Mouse (Mus musculus): ENCODE results near the gene Efna5. TPM values are rescaled to one million over a fixed set of nuclear protein-coding genes. Genes with fewer than 3 reads are reported as not detected.

The Efna5 gene
- polyA plus RNA-seq, 1 experiment = not detected

DNA sequence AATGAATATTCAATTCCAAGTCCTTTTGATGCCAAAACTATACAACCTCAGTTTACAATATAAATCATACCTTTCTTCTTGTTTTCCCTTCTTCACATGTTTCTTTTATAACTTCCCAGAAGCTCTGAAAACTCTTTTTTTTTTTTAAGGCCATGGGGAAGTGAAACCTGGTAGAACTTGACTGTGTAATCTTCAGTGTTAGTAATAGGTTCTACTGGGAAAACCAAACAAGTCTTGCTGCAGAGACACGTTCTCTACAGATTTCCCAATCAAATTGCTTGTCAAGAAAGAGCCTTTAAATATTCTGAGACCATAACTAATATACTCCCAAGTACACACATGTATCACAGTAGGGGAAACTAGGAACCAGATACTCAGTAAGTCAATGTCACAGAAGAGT lies 253.6 kb downstream of the Efna5 start:
- H3K36me3 ChIP-seq (replicated peaks; ENCODE audit: low read length) = no peaks in the 10 kb centered on the region
- TF ChIP-seq FLI1 (IDR thresholded peaks at IDR 0.05; ENCODE audit: low read length) (no peak), GATA1 (IDR thresholded peaks at IDR 0.05; ENCODE audit: borderline replicate concordance, low read length) (no peak)
- no peaks in the 10 kb centered on the region for H3K4me1 ChIP-seq
- no peak overlapping the region for H3K4me3 ChIP-seq (replicated peaks)
- peaks cover 8% of the 10 kb centered on the region; the same call in 1 of the 2 replicates for H3K9me3 ChIP-seq
- no peaks in the 10 kb centered on the region for H3K27me3 ChIP-seq (replicated peaks)

GRCm38 (mm10) chr17:62625646-62626020 lies 255.5 kb downstream of the Efna5 start:
- Histone ChIP-seq H3K36me3 (replicated peaks; ENCODE audit: low read length) (no peaks in the 10 kb centered on the region), H3K27me3 (replicated peaks) (no peaks in the 10 kb centered on the region), H3K4me1 (no peaks in the 10 kb centered on the region), H3K9me3 (peaks cover 3% of the 10 kb centered on the region; the same call in 1 of the 2 replicates), H3K4me3 (replicated peaks) (no peak overlapping the region)
- TF ChIP-seq FLI1 (IDR thresholded peaks at IDR 0.05; ENCODE audit: low read length) (no peak), GATA1 (IDR thresholded peaks at IDR 0.05; ENCODE audit: borderline replicate concordance, low read length) (no peak)

- peaks cover 3% of the 10 kb centered on the region; the same call in 1 of the 2 replicates for H3K9me3 ChIP-seq
- no peaks in the 10 kb centered on the region for H3K27me3 ChIP-seq (replicated peaks)
- H3K4me1 ChIP-seq = no peaks in the 10 kb centered on the region
- no peak overlapping the region for H3K4me3 ChIP-seq (replicated peaks)
- H3K36me3 ChIP-seq (replicated peaks; ENCODE audit: low read length) = no peaks in the 10 kb centered on the region
- TF ChIP-seq FLI1 (IDR thresholded peaks at IDR 0.05; ENCODE audit: low read length) (no peak), GATA1 (IDR thresholded peaks at IDR 0.05; ENCODE audit: borderline replicate concordance, low read length) (no peak)
Observed at GRCm38 (mm10) chr17:62624804-62625645, 256.1 kb downstream of the Efna5 start.

GRCm38 (mm10) chr17:62623224-62623623 lies 257.9 kb downstream of the Efna5 start:
- Histone ChIP-seq H3K36me3 (replicated peaks; ENCODE audit: low read length) (no peaks in the 10 kb centered on the region), H3K4me3 (replicated peaks) (no peak overlapping the region), H3K4me1 (no peaks in the 10 kb centered on the region), H3K27me3 (replicated peaks) (no peaks in the 10 kb centered on the region), H3K9me3 (peaks cover 8% of the 10 kb centered on the region)
- TF ChIP-seq GATA1 (IDR thresholded peaks at IDR 0.05; ENCODE audit: borderline replicate concordance, low read length) (no peak), FLI1 (IDR thresholded peaks at IDR 0.05; ENCODE audit: low read length) (no peak)

- no peaks in the 10 kb centered on the region for H3K4me1 ChIP-seq
- H3K4me3 ChIP-seq (replicated peaks) = no peak overlapping the region
- no peaks in the 10 kb centered on the region for H3K27me3 ChIP-seq (replicated peaks)
- H3K36me3 ChIP-seq (replicated peaks; ENCODE audit: low read length) = no peaks in the 10 kb centered on the region
- no peak for TF ChIP-seq FLI1 (IDR thresholded peaks at IDR 0.05; ENCODE audit: low read length)
- no peak for TF ChIP-seq GATA1 (IDR thresholded peaks at IDR 0.05; ENCODE audit: borderline replicate concordance, low read length)
- H3K9me3 ChIP-seq = peaks cover 8% of the 10 kb centered on the region
Observed at GRCm38 (mm10) chr17:62622481-62622880, 258.6 kb downstream of the Efna5 start.

- TF ChIP-seq FLI1 (IDR thresholded peaks at IDR 0.05; ENCODE audit: low read length) = no peak
- no peak for TF ChIP-seq GATA1 (IDR thresholded peaks at IDR 0.05; ENCODE audit: borderline replicate concordance, low read length)
- H3K36me3 ChIP-seq (replicated peaks; ENCODE audit: low read length) = no peaks in the 10 kb centered on the region
Observed at GRCm38 (mm10) chr17:62615159-62615558, 266.0 kb downstream of the Efna5 start.

GRCm38 (mm10) chr17:62614708-62615107 lies 266.4 kb downstream of the Efna5 start:
- H3K27me3 ChIP-seq (replicated peaks) = no peaks in the 10 kb centered on the region
- no peaks in the 10 kb centered on the region for H3K36me3 ChIP-seq (replicated peaks; ENCODE audit: low read length)
- no peak overlapping the region for H3K4me3 ChIP-seq (replicated peaks)
- no peaks in the 10 kb centered on the region for H3K4me1 ChIP-seq
- peaks cover 25% of the 10 kb centered on the region for H3K9me3 ChIP-seq
- no peak for TF ChIP-seq GATA1 (IDR thresholded peaks at IDR 0.05; ENCODE audit: borderline replicate concordance, low read length)
- TF ChIP-seq FLI1 (IDR thresholded peaks at IDR 0.05; ENCODE audit: low read length) = no peak

More at GRCm38 (mm10) chr17:62615159-62615558, 266.0 kb downstream of the Efna5 start:
- Histone ChIP-seq H3K9me3 (peaks cover 25% of the 10 kb centered on the region), H3K27me3 (replicated peaks) (no peaks in the 10 kb centered on the region), H3K4me1 (no peaks in the 10 kb centered on the region), H3K4me3 (replicated peaks) (no peak overlapping the region)

- Histone ChIP-seq H3K27me3 (replicated peaks) (no peaks in the 10 kb centered on the region), H3K9me3 (peaks cover 26% of the 10 kb centered on the region), H3K4me3 (replicated peaks) (no peak overlapping the region), H3K4me1 (no peaks in the 10 kb centered on the region), H3K36me3 (replicated peaks; ENCODE audit: low read length) (no peaks in the 10 kb centered on the region)
- no peak for TF ChIP-seq GATA1 (IDR thresholded peaks at IDR 0.05; ENCODE audit: borderline replicate concordance, low read length)
- TF ChIP-seq FLI1 (IDR thresholded peaks at IDR 0.05; ENCODE audit: low read length) = no peak
Observed at GRCm38 (mm10) chr17:62614237-62614636, 266.9 kb downstream of the Efna5 start.

DNA sequence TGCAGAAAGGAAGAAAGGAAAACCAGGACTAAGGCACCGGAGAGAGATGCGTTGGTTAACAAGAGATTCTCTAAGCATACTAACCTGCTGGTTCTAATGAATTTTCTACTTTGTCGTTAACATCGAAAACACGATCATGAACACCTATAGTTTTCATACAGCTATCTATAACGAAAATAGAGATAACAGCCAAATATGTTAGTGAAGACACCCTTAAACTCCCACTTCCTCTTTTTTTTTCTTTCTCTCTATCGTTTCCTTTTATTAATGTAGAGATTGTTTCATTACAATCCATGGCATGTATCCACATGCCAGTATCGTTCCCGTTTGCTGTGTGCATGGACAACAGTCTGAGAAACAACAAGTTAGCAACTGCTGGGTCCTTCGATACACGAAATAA lies 267.9 kb downstream of the Efna5 start:
- no peak for TF ChIP-seq FLI1 (IDR thresholded peaks at IDR 0.05; ENCODE audit: low read length)
- TF ChIP-seq GATA1 (IDR thresholded peaks at IDR 0.05; ENCODE audit: borderline replicate concordance, low read length) = no peak
- Histone ChIP-seq H3K4me1 (no peaks in the 10 kb centered on the region), H3K27me3 (replicated peaks) (no peaks in the 10 kb centered on the region), H3K4me3 (replicated peaks) (no peak overlapping the region), H3K36me3 (replicated peaks; ENCODE audit: low read length) (no peaks in the 10 kb centered on the region), H3K9me3 (peaks cover 27% of the 10 kb centered on the region)

GRCm38 (mm10) chr17:62608145-62608544 lies 273.0 kb downstream of the Efna5 start:
- Histone ChIP-seq H3K27me3 (replicated peaks) (no peaks in the 10 kb centered on the region), H3K4me3 (replicated peaks) (no peak overlapping the region), H3K36me3 (replicated peaks; ENCODE audit: low read length) (no peaks in the 10 kb centered on the region), H3K9me3 (peaks cover 14% of the 10 kb centered on the region), H3K4me1 (peaks cover 6% of the 10 kb centered on the region; the same call in 1 of the 2 replicates)
- TF ChIP-seq GATA1 (IDR thresholded peaks at IDR 0.05; ENCODE audit: borderline replicate concordance, low read length) = no peak
- TF ChIP-seq FLI1 (IDR thresholded peaks at IDR 0.05; ENCODE audit: low read length) = no peak
